Mouse (Mus musculus) brain, embryonic 14.5 days (tissue): ENCODE measurements at regions not wholly inside any gene's neighbourhood (a gene's known extent, or its start where the extent isn't known, plus 50 kb on each side); places are given as distances from the start of the nearest gene placed in this dataset.

Experiments used
- CTCF ChIP-seq: fragments of 200-500 bp; IDR thresholded peaks from 2 replicates; pipeline ENCODE4 v1.5.1; 2012; ENCODE audit warnings: inconsistent platforms, mild to moderate bottlenecking, moderate library complexity, borderline replicate concordance; ENCODE audit not compliant: insufficient read depth, insufficient read length; ENCODE audit errors: extremely low read depth
- POLR2A ChIP-seq: fragments of 200-500 bp; IDR thresholded peaks from 2 replicates; pipeline ENCODE4 v1.6.1; 2012; ENCODE audit warnings: mild to moderate bottlenecking, inconsistent platforms, borderline replicate concordance; ENCODE audit not compliant: poor library complexity, insufficient read depth, insufficient read length, severe bottlenecking; ENCODE audit errors: extremely low read depth

DNA sequence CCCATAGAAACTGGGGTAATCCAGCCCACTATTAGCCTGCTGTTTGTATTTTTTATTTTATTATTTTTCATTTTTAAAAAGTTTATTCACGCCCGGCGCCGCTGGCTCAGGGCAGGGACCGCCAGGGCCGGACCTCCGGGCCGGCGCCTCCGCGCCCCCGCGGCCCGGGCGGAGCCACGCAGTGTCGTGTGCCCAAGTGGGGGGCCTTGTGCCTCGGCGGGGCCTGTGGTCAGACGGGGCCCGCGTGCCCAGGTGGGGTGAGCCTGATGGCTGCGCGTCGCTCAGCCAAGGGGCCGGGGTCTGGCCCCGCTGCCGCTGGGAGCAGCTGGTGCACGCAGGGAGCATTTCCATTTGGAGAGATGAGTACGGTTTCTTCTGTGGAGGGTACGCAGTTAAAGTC, 181.5 kb upstream of the Gria4 start:
- TF ChIP-seq CTCF (no peak), POLR2A (no peak)
